Mouse (Mus musculus) embryo, embryonic 11.5 days (tissue): ENCODE results near the gene Exoc4.

Source experiments
- DNase-seq: peaks from one replicate; pipeline ENCODE4 v3.0.0-alpha.2; 2012; ENCODE audit warnings: low read depth, low spot score

Gene Exoc4

DNA sequence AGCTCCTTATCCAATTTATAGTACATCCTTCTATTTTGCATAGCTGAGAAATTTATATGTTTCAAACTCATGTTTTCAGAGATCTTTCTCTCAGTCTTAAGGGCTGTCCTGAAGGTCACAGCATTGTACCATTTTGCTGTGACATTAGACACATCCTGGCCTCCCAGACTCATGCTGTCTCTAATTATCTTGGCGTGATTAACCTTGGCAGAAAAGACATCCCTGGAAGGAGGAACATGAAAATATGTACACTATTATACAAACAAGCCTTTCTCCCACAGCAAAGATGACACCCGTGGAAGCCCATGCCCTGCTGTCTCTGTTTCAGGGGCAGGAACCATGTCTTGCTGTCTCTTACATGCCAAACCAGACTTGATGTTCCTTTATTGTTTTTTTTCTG lies 59.8 kb downstream of the Exoc4 start:
- no peak for DNase-seq

DNA sequence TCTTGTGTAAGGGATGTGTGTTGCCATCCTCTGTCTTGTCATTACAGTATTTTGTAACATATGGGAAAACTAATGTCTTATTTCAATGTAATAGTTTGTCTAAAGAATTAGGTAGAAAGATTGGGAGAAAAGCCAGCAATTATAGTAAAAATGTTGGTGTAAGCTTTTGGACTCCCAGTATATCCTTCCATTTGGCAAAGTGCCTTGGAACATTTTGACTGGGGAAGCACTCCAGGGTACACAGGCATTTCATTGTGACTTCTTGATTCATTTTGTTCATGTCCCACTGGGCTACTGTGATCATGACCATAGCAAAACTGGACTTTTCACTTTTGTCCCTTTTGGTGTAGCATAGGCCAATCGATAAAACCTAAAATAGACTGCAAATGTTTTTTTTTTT lies 61.6 kb downstream of the Exoc4 start:
- no peak for DNase-seq

DNA sequence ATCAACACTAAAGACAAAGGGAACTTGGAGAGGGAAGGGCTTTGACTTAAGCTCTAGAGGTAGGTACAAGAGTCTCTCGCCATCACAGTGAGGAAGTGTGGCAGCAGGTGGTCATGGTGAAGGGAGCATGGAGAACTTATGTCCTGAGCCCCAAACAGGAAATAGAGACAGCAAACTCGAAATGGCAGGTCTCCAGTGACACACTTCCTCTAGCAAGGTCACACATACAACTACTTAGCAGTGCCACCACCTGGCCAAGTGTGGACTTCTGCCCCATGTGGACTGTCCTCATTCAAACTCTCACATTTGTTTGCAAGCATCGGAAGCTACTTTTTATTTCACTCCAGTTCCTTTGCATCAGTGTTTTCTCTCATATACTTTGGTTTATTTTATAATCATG lies 74.0 kb downstream of the Exoc4 start:
- DNase-seq: no peak

DNA sequence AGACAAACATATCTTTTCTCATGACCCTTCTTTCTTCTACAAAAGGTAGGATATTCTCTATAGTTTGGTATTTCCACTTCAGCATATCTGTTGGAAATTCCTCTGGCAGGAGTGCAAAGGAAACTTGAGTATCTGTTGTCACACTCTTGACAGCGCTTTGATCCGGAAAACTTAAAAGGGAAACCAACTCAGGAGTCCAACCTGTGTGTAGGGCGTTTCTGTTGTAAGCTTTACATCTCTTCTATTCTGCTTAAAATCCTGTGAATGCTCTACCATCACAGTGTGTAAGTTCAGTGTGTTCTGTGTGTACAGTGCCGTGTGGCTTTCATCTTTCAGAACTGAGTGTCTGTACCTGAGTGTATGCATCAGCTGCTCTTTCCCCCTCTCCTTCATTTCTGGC lies 74.5 kb downstream of the Exoc4 start:
- no peak for DNase-seq

DNA sequence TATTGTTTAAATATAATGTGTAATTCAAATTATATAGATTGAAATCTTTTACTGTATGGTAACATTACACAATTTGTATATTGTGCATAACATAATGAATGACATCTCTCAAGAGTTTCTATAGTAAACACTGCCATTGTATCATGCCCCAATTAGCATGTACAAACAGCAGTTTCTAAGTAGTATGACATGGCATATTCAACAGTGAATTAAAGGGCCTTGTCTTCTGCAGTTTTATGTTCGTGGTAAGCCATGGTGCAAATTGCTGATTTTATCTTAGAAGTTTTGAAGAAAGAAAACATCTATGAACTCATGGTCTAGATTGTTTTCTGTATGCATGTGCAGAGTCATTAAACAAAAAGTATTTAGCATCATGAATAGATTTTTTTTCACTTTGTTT lies 79.4 kb downstream of the Exoc4 start:
- no peak for DNase-seq

DNA sequence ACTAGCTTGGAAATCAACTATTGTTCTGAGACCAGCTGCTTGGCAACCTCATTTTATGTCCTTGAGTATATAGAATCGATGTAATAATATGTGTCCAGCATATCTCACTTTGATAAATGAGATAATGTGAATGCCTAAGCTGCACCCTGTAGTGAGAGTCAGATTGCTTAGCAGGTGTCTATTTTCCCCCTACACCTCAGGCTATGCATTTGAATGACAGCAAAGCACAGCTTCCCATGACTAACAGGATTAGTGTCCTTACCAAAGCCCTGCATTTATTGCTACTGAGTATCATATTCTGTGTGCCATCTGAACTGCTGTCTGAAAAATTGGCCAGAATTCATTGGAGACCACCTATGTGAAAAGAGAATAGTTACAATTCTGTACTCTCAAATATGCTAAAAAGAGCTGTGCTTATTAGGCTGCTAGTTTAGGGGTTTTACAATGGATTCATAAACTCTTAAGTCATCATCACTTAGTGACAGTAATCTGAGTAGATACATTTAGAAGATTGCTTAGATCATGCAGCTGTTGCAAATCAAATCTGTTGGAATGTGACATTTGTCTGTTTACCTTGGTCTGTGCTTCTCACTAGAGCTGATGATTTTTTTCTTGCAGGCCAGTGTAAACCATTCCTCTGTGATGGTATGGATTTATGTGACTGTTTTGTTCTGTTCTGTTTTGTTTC lies 98.3 kb downstream of the Exoc4 start:
- DNase-seq: no peak

- no peak for DNase-seq
These were observed 112.7 kb downstream of the Exoc4 start for GRCm38 (mm10) chr6:33361613-33362012.

GRCm38 (mm10) chr6:33380517-33380916 lies 131.6 kb downstream of the Exoc4 start:
- no peak for DNase-seq

DNA sequence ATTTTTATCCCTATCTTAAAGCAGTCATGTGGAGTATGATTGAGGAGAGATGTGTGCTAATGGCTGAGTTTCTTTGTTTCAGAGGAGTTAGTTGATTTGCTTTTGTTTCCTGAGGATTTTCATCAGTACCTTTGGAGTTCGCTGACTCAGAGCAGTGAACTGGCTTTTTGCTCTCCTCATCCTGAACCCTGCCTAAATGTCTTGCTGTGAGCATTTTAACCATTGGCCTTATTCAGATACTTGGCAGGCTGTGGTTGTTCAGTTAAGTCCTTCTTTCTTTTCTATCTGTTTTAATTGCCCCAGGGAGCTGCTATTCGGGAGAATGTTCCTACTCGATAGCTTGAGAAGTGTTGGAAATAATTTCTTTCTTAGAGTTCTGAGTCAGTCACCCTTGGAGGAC lies 133.3 kb downstream of the Exoc4 start:
- no peak for DNase-seq

DNA sequence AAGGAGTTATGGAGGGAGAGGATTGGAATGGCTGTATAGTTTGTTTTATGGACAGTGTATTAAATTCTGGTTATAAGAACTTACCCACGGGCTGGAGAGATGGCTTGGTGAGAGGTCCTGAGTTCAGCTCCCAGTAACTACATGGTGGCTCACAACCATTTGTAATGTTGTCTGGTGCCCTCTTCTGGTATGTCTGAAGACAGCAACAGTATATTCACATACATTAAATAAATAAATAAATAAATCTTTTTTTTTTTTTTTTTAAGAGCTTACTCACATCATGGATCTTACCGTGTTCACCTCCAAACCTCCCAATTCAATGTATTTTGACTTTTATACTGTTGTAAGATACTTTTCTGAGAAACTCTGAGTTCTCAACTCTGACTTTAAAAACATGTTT lies 143.1 kb downstream of the Exoc4 start:
- DNase-seq: peak; percentile 4

- no peak for DNase-seq
These were observed 150.6 kb downstream of the Exoc4 start for GRCm38 (mm10) chr6:33399491-33399890.

- DNase-seq: no peak
These were observed 152.3 kb downstream of the Exoc4 start for GRCm38 (mm10) chr6:33401161-33401560.

DNA sequence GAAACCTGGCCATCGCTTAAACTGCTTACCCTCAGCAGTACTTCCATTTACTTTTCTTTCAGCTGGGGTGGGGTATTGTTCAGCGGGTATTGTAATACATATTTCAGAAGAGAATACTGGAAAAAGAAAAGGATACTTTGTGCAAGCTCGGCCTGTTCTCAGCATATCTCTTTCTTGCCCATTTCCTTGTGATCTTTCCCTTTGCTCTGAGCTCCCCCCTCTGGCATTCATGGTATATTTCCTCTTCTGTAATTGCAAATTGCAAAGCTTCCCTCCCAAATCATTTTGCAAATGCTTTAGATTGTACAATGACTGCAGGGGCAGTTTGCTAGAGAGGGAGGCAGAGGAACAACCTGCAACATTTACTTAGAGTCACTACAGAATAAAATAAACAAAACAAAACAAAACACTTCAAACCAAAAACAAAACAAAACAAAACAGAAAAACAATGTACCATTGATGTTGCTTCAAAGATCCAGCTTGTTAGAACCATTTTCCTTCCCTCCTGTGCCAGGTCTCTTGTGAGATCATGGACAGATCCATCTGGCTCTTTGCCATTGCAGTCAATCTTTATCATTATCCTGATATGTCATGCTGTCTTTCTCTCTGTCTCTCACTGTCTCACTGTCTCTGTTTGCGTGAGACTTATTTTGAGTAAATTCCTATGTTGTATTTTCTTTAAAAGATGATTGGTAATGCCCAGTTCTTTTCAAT lies 156.8 kb downstream of the Exoc4 start:
- no peak for DNase-seq

- no peak for DNase-seq
These were observed 160.7 kb downstream of the Exoc4 start for GRCm38 (mm10) chr6:33409586-33409985.

DNA sequence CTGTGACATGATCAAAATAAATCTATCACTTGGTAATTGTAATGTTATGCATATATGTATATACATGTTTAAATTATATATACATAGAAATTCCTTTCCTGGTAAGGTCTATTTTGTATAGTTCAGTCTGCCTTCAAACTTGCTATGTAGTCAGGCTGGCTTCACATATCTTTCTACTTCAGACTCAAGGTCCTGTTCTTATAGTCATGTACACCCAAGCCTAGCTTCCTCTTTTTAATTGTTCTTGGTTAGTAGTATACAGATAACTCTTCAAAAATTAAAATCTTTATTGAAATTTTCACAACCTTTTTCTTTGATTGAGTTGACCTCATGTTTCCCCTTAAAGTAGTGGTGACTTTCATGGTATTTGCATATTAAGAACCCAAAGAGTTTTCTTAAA lies 176.1 kb downstream of the Exoc4 start:
- DNase-seq: no peak

DNA sequence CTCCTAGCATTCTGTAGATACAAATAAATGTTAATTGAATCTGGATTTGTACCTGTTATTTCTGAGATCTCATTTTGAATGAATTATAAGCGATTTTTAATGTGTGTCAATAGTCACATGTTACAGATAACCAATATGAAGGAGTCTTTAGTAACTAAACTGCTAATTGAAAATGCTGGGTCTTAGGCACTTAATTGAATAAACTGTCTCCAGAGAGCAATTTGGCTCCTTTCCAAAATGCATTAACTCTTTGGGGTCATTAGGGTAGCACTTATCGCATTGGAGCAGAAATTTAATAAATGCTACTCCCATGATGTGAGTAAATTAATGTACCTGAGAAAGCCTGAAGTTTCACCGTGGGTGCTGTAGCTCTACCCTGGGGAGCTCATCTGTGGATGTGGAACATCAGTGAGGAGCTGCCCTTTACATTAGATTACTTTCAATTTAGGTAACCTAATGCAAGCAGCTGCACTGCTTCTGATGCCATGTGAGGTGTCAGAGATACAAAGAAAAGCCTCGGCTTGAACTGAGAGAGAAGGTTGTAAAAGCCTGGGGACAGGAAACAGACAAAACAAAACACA lies 182.4 kb downstream of the Exoc4 start:
- DNase-seq: no peak

GRCm38 (mm10) chr6:33440508-33440907 lies 191.6 kb downstream of the Exoc4 start:
- DNase-seq: no peak

GRCm38 (mm10) chr6:33453810-33454209 lies 204.9 kb downstream of the Exoc4 start:
- DNase-seq: no peak

GRCm38 (mm10) chr6:33454354-33454753 lies 205.5 kb downstream of the Exoc4 start:
- DNase-seq: no peak

- DNase-seq: no peak
These were observed 206.4 kb downstream of the Exoc4 start for GRCm38 (mm10) chr6:33455238-33455637.

- DNase-seq: no peak
These were observed 216.0 kb downstream of the Exoc4 start for GRCm38 (mm10) chr6:33464862-33465261.

- no peak for DNase-seq
These were observed 216.5 kb downstream of the Exoc4 start for GRCm38 (mm10) chr6:33465392-33465791.
